7 mouse cellular contexts compared by ENCODE assay signal in the genomic region with DNA sequence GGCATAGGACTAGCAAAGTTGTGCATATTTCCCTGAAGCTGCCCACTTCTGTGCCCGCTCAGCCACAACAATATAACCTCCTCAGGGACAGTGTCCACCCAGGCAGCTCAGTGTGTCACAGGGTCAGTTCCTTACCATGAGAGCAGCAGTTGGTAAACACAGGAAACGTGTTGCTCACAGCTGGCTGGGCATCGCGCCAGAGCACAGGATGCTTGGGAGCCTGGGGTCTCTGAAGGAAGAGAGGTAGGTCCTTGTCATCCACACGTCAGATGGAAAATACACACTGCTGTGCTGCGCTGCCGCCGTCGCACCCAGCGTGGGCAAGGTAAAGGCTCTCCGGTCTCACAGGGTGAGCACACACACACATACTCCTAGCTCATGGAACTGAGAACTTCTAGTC.
DNase-seq lines count a peak whose midpoint lies in the region; ATAC-seq lines count a peak whose summit lies in the region.

No protein-coding gene starts in this region.

- 0 out of 2 replicates have a peak, but pooled peaks have one; percentile 37 for ATAC-seq in heart, embryonic 16.5 days (replicated peaks; ENCODE audit: extremely low read depth, insufficient read depth, low FRiP score)

- H3K4me3 ChIP-seq in heart, embryonic 16.5 days (ENCODE audit: low read length): no peak overlapping the region
- no peak overlapping the region for H3K4me3 ChIP-seq in macrophage (ENCODE audit: inconsistent target)

- no peaks in the 10 kb centered on the region for H3K79me2 ChIP-seq in macrophage (ENCODE audit: inconsistent target)

- peak; percentile 22 for DNase-seq in urinary bladder, postnatal 14 days (ENCODE audit: low spot score)
- DNase-seq in urinary bladder, adult 18-20 months (ENCODE audit: low spot score in 2 of 2): no peak
- no peak for DNase-seq in right cerebral cortex, postnatal 10 days (ENCODE audit: low spot score in 2 of 2)
- DNase-seq in neural tube, embryonic 10.5 days (ENCODE audit: extremely low spot score, low spot score): no peak
- DNase-seq in layer of hippocampus, postnatal 25 days (ENCODE audit: extremely low spot score in 1 of 2, low spot score in 1 of 2): no peak

- H3K27me3 ChIP-seq in heart, embryonic 16.5 days (ENCODE audit: control insufficient read depth, insufficient read depth, low read length): no peaks in the 10 kb centered on the region

- no peaks in the 10 kb centered on the region; the same call in 1 of the 2 replicates for H3K36me3 ChIP-seq in heart, embryonic 16.5 days (ENCODE audit: control insufficient read depth, insufficient read depth)
- H3K36me3 ChIP-seq in macrophage (ENCODE audit: inconsistent target): no peaks in the 10 kb centered on the region

- peak overlapping the region; percentile 10; the same call in 1 of the 2 replicates for H3K27ac ChIP-seq in heart, embryonic 16.5 days (ENCODE audit: low read length)
- H3K27ac ChIP-seq in macrophage: 0 out of 2 replicates have a peak overlapping the region, but pooled peaks have one; percentile 3

- WGBS in heart, embryonic 16.5 days: 51% methylated on average over 11 of the region's 11 CpGs
- 52% methylated on average over 9 of the region's 11 CpGs for WGBS in macrophage (ENCODE audit: missing documents)

- H3K4me2 ChIP-seq in heart, embryonic 16.5 days (ENCODE audit: low read depth, low read length): no peak overlapping the region

- H3K4me1 ChIP-seq in heart, embryonic 16.5 days (ENCODE audit: control insufficient read depth, insufficient read depth, low read length): peaks cover 18% of the 10 kb centered on the region

- H3K9me3 ChIP-seq in heart, embryonic 16.5 days (replicated peaks; ENCODE audit: control insufficient read depth, low read length): no peaks in the 10 kb centered on the region

- H3K9ac ChIP-seq in heart, embryonic 16.5 days (ENCODE audit: low read length): 0 out of 2 replicates have a peak overlapping the region, but pooled peaks have one; percentile 13
